Mouse (Mus musculus) adrenal gland, postnatal 10 days (tissue): ENCODE results near the gene Med29. TPM values are rescaled to one million over a fixed set of nuclear protein-coding genes. Genes with fewer than 3 reads are reported as not detected.
A peak's percentile ranks its signal among the peaks of the same experiment; 100 is the strongest.

ENCODE experiments used
- DNase-seq: peaks from one replicate; pipeline ENCODE4 v3.0.0; 2021; ENCODE audit warnings: mixed read lengths
- total RNA-seq, 2 experiments: library from RNA; stranded (reverse); gene quantifications; 2 replicates each; pipeline ENCODE4 v1.2.3; 2021

The Med29 gene
- total RNA-seq, 2 experiments from 2014 or later: 19.8 to 25.9 TPM

GRCm38 (mm10) chr7:28354113-28354581 lies 38.4 kb downstream of the Med29 start:
- no peak for DNase-seq

GRCm38 (mm10) chr7:28353267-28353666 lies 39.2 kb downstream of the Med29 start:
- DNase-seq: no peak

GRCm38 (mm10) chr7:28351676-28352191 lies 40.8 kb downstream of the Med29 start:
- DNase-seq: no peak

DNA sequence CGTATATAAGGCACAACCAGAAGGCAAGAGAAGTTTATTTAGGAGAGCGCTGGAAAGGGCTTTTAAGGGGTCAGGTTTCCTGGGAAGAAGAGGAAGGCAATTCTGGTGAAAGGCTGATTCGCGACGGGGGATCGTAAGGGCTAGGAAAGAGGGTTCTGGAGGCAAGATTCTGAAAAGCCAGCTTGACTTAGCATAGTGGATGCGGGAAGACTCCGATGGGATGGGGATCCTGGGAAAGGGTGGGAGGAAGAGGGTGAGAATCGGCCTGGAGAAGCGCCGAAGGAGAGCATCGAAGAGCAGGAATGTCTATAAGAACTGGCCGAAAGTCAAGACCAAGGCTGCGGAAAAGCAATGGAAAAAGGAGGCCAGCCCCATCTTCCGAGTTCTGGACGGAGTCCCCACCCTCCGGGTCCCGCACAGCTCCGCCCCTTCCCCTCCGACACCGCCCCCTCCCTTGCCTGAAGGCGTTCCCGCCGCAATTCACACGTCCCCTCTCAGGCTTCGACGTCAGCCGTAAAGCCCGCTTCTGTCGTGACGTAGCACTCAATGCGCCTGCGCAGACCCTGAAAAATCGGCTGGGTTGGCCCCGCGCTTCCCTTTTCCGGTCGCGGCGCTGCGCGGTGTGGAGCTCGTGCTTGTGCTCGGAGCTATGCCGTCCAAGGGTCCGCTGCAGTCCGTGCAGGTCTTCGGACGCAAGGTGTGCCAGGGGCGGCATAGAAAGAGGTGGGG lies 42.2 kb downstream of the Med29 start, which contains the start of gene Rps16:
Gene Rps16 (plus strand): TSS at position 498 of the 729 bp plus-strand sequence.
- DNase-seq: peak; percentile 99

GRCm38 (mm10) chr7:28348601-28349000 lies 43.9 kb downstream of the Med29 start:
- DNase-seq: no peak

- DNase-seq: peak; percentile 86
Measured at GRCm38 (mm10) chr7:28347746-28348145, 44.8 kb downstream of the Med29 start.

DNA sequence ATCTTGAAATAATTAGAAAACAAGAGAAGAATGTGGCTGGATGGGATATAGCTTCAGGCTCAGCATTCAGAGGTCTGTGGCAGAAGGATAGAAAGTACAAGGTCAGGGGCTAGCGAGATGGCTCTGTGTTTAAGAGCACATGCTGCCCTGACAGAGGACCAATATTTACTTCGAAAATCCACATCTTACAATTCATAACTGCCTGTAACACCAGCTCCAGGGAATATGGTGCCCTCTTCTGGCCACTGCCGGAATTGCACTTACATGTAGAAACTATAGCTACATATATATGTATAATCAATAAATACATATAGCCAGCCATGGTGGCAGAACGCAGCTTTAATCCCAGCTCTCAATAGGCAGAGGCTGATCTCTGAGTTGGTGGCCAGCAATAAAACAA lies 47.9 kb downstream of the Med29 start:
- peak; percentile 78 for DNase-seq

GRCm38 (mm10) chr7:28341381-28341780 lies 51.1 kb downstream of the Med29 start:
- no peak for DNase-seq

DNA sequence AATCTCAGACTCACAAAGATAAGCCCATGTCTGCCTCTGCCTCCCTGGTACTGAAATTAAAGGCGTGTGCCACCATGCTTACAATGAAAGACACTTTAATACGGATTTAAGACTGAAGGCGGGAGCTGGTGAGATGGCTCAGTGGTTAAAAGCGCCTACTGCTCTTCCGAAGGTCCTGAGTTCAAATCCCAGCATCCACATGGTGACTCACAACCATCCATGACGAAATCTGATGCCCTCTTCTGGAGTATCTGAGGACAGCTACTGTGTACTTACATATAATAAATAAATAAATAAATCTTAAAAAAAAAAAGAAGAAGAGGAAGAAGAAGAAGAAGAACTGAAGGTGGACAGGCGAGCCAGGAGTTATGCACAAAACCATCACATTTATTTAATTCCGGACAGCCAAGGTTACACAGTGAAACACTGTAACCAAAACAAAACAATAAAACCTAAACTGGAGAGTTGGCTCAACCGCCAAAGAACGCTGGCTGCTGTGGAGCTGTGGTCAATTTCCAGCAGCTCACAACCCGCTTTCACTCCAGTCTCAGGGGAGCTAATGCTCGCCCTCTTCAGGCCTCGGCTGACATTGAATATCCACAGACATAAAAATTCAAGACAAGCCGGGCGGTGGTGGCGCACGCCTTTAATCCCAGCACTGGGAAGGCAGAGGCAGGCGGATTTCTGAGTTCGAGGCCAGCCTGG lies 53.1 kb downstream of the Med29 start:
- DNase-seq: peak; percentile 73

DNA sequence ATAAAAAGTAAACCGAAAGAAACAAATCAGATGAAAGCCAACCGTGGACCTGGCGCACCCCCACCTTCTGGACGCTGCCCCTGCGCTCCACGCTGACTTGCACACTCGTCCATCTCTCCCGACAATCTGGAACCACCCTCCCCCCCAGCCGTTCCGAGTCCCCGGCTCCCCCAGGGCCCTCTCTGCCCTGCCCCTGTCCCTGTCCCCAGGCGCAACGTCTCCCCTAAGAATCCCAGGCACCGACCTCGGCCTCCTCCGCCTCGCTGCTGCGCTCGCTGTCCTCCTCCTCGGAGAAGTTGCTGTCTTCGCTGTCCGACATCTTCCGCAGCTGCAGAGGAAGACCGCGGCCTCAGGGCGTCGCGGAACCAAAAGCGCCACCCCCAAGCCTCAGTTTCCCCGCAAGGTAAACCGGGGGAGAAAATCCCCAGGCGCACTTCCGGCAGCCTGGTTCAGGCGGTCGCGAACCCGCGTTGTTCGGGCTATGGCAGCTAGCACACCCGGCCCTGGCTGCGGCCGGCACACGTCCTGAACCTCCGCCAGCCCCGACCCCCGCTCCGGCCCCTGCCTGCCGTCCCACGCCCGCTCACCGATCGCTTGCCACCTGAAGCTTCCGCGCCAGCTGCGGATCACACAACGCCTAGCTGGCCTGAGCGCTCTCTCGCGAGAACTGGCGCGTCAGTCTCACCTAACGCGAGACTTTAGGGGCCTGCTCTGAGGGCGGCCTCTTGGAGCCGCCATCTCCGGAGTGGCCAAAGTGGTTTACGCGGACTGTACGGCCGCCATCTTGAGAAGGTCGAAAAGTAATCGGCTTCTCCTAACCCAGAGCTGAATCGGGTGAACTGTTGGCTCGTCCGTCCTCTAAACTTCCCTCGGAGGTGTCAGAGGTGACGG lies 54.2 kb downstream of the Med29 start, which contains the start of gene Supt5:
Gene Supt5 (minus strand): TSS at position 639 of the 891 bp plus-strand sequence.
- DNase-seq: peak; percentile 97

Other genes with a start within 250 kb of the Med29 start
- gene Fbl, start 223.0 kb downstream of the Med29 start, total RNA-seq: 10 to 100 TPM; 84.3 to 96.3 TPM
- 10 to 100 TPM; 35.6 to 48.1 TPM for gene Dyrk1b, start 213.2 kb downstream of the Med29 start, total RNA-seq
- gene Eid2, start 124.8 kb downstream of the Med29 start, total RNA-seq: 10 to 100 TPM; 22.8 to 34.9 TPM
- gene Eid2b, start 115.0 kb downstream of the Med29 start, total RNA-seq: 10 to 100 TPM; 13.4 to 15.7 TPM
- gene Selenov, start 101.5 kb downstream of the Med29 start, total RNA-seq: 1 to 10 TPM in 1 of 2 experiments, not detected in 1; 1.2 TPM
- gene Dll3, start 90.5 kb downstream of the Med29 start, total RNA-seq: under 1 TPM; 0.33 to 0.36 TPM
- gene Timm50, start 80.6 kb downstream of the Med29 start, total RNA-seq: 100 to 1,000 TPM; 108 to 114 TPM
- 100 to 1,000 TPM in 1 of 2 experiments, 10 to 100 TPM in 1; 86.6 to 103 TPM for gene Supt5, start 54.0 kb downstream of the Med29 start, total RNA-seq
- gene Rps16, start 42.1 kb downstream of the Med29 start, total RNA-seq: 1,000 to 10,000 TPM; 1,220 to 1,241 TPM
- 10 to 100 TPM; 27.9 to 37.0 TPM for gene Plekhg2, start 20.1 kb downstream of the Med29 start, total RNA-seq
- 10 to 100 TPM; 11.4 to 27.2 TPM for gene Zfp36, start 12.5 kb downstream of the Med29 start, total RNA-seq
- gene Paf1, start 243 bp upstream of the Med29 start, total RNA-seq: 10 to 100 TPM; 56.5 to 59.2 TPM
- gene Gmfg, start 44.7 kb upstream of the Med29 start, total RNA-seq: 10 to 100 TPM; 23.3 to 24.7 TPM
- gene Lrfn1, start 59.3 kb upstream of the Med29 start, total RNA-seq: 10 to 100 TPM in 1 of 2 experiments, 1 to 10 TPM in 1; 9.2 to 13.0 TPM
- not detected for gene Ifnl2, start 117.7 kb upstream of the Med29 start, total RNA-seq
- not detected for gene Ifnl3, start 130.1 kb upstream of the Med29 start, total RNA-seq
- not detected for gene Sycn, start 148.2 kb upstream of the Med29 start, total RNA-seq
- gene Nccrp1, start 154.5 kb upstream of the Med29 start, total RNA-seq: not detected
- gene Samd4b, start 205.4 kb upstream of the Med29 start, total RNA-seq: 10 to 100 TPM; 45.5 to 49.6 TPM
- 10 to 100 TPM; 19.4 to 20.4 TPM for gene Pak4, start 205.5 kb upstream of the Med29 start, total RNA-seq
- gene Acp7, start 238.6 kb upstream of the Med29 start, total RNA-seq: not detected